Mouse (Mus musculus): Measurements from ENCODE around the gene Vdac1.

The Vdac1 gene

GRCm38 (mm10) chr11:52360471-52361277 is at the start of gene Vdac1:
Gene Vdac1 (plus strand): TSS chr11:52360860.
- peak; percentile 75 to 81 for DNase-seq (ENCODE audit: low spot score in 2 of 2)

- DNase-seq (ENCODE audit: low spot score in 2 of 2) = peak; percentile 91 to 97
Observed at GRCm38 (mm10) chr11:52314102-52314793, 46.4 kb upstream of the Vdac1 start.

- DNase-seq (ENCODE audit: low spot score in 2 of 2) = peak; percentile 77 to 78
Observed at GRCm38 (mm10) chr11:52318445-52318844, 42.2 kb upstream of the Vdac1 start.

GRCm38 (mm10) chr11:52319664-52320063 is 41.0 kb upstream of the Vdac1 start:
- DNase-seq (ENCODE audit: low spot score in 2 of 2) = no peak

- no peak for DNase-seq (ENCODE audit: low spot score in 2 of 2)
Observed at GRCm38 (mm10) chr11:52320529-52320928, 40.1 kb upstream of the Vdac1 start.

- DNase-seq (ENCODE audit: low spot score in 2 of 2) = no peak
Observed at GRCm38 (mm10) chr11:52321540-52321939, 39.1 kb upstream of the Vdac1 start.

GRCm38 (mm10) chr11:52324442-52325367 is 36.0 kb upstream of the Vdac1 start:
- DNase-seq (ENCODE audit: low spot score in 2 of 2) = no peak

- DNase-seq (ENCODE audit: low spot score in 2 of 2) = no peak
Observed at GRCm38 (mm10) chr11:52327313-52327712, 33.3 kb upstream of the Vdac1 start.

GRCm38 (mm10) chr11:52332421-52333118 is 28.1 kb upstream of the Vdac1 start:
- no peak for DNase-seq (ENCODE audit: low spot score in 2 of 2)

- DNase-seq (ENCODE audit: low spot score in 2 of 2) = no peak
Observed at GRCm38 (mm10) chr11:52333616-52334015, 27.0 kb upstream of the Vdac1 start.

- no peak for DNase-seq (ENCODE audit: low spot score in 2 of 2)
Observed at GRCm38 (mm10) chr11:52335263-52335662, 25.4 kb upstream of the Vdac1 start.

- peak; percentile 70 to 77 for DNase-seq (ENCODE audit: low spot score in 2 of 2)
Observed at GRCm38 (mm10) chr11:52335924-52336323, 24.7 kb upstream of the Vdac1 start.

GRCm38 (mm10) chr11:52337651-52338295 is 22.9 kb upstream of the Vdac1 start:
- peak; percentile 59 to 63 for DNase-seq (ENCODE audit: low spot score in 2 of 2)

- no peak for DNase-seq (ENCODE audit: low spot score in 2 of 2)
Observed at GRCm38 (mm10) chr11:52338351-52338750, 22.3 kb upstream of the Vdac1 start.

GRCm38 (mm10) chr11:52339098-52339497 is 21.6 kb upstream of the Vdac1 start:
- DNase-seq (ENCODE audit: low spot score in 2 of 2) = no peak

GRCm38 (mm10) chr11:52339512-52339911 is 21.1 kb upstream of the Vdac1 start:
- peak; percentile 88 to 92 for DNase-seq (ENCODE audit: low spot score in 2 of 2)

GRCm38 (mm10) chr11:52340123-52340864 is 20.4 kb upstream of the Vdac1 start:
- no peak for DNase-seq (ENCODE audit: low spot score in 2 of 2)

GRCm38 (mm10) chr11:52341001-52341400 is 19.7 kb upstream of the Vdac1 start:
- DNase-seq (ENCODE audit: low spot score in 2 of 2) = peak; percentile 81 to 83

- DNase-seq (ENCODE audit: low spot score in 2 of 2) = peak; percentile 53 to 58
Observed at GRCm38 (mm10) chr11:52341476-52341875, 19.2 kb upstream of the Vdac1 start.

- DNase-seq (ENCODE audit: low spot score in 2 of 2) = no peak
Observed at GRCm38 (mm10) chr11:52342296-52342695, 18.4 kb upstream of the Vdac1 start.
